Mouse (Mus musculus): Measurements from ENCODE around the gene Impg2. TPM values are rescaled to one million over a fixed set of nuclear protein-coding genes. Genes with fewer than 3 reads are reported as not detected.

The Impg2 gene
- polyA plus RNA-seq, 1 experiment from 2014 or later = 0.07 TPM

Other genes with a start within 250 kb of the Impg2 start
- gene Rpl24, start 238.0 kb upstream of the Impg2 start, polyA plus RNA-seq (2015; fragmentation: Nextera tagmentation; extraction: Ambion mirVana) = 404 and 445 TPM in 2 replicates
- 11.1 and 13.8 TPM in 2 replicates for gene Zbtb11, start 230.4 kb upstream of the Impg2 start, polyA plus RNA-seq (2015; fragmentation: Nextera tagmentation; extraction: Ambion mirVana)
- 138 and 151 TPM in 2 replicates for gene Pcnp, start 174.6 kb upstream of the Impg2 start, polyA plus RNA-seq (2015; fragmentation: Nextera tagmentation; extraction: Ambion mirVana)
- gene Trmt10c, start 166.5 kb upstream of the Impg2 start, polyA plus RNA-seq (2015; fragmentation: Nextera tagmentation; extraction: Ambion mirVana) = 21.2 and 24.3 TPM in 2 replicates
- gene Senp7, start 156.0 kb upstream of the Impg2 start, polyA plus RNA-seq (2015; fragmentation: Nextera tagmentation; extraction: Ambion mirVana) = 16.7 and 20.8 TPM in 2 replicates

Measured in heart, embryonic 16.5 days (tissue).